Mouse (Mus musculus) T-helper 17 cell (primary cell): ENCODE results near the gene Dock9.

Source experiments
- in situ Hi-C, 2 experiments: fragments of 300-600 bp; cut with MboI, MseI; formaldehyde crosslinking; loops; 1 replicate in 1 of 2; 2 replicates in 1 of 2; pipeline ENCODE4 v1.15.1; 2025; ENCODE audit warnings: high pct_unique_total_duplicates in 2 of 2

Gene Dock9

DNA sequence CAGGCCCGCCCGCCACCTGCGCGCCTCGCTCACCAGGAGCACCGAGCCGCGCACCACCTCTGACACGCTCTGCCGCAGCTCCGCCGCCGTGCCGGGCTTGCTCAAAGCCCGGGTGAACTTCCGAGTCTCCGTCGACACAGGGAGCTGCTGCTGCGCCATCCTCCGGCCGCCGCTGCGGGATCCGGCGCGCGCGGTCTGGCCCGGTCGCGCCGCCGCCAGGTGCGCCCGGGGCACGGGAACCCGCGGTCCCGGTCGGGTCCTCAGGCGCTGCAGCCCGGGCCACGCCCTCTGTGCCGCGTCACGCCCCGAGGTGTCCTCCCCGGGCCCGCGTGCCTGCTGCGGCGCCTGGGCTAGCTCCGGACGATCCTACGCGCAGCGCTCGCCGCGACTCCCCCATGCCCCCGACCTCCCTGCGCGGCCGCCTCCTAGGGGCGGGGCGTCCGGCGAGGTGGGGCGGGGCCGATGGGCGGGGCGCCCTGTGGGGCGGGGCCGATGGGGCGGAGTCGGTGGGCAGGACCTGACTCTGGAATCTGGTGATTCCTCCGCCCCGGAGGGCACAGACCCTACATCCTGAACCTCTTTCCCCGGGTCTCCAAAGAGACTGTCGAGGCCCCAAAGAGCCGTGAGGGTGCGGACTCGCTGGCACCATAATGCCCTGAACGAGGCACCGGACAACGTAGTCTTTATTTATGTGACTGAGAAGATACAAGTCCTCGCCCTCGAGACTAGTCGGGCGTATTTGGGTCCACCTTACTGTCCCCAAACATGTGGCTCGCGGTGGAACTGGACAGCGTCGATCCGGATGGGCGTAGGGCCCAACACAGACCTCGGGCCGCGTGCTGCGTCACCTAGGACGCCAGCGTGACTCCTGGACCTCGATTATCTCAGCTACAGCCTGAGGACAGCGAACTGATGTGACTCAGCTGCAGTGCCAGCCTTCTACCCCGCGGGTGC is at the start of gene Dock9:
Dock9 (minus strand) TSS at position 381 of the 954 bp plus-strand sequence.
- in situ Hi-C loops = no loop called here

GRCm38 (mm10) chr14:121844486-121844885 is 46.8 kb upstream of the Dock9 start:
- in situ Hi-C loops = no loop called here

GRCm38 (mm10) chr14:121840217-121840616 is 42.6 kb upstream of the Dock9 start:
- in situ Hi-C loops = no loop called here

GRCm38 (mm10) chr14:121838161-121838560 is 40.5 kb upstream of the Dock9 start:
- in situ Hi-C loops = no loop called here

GRCm38 (mm10) chr14:121833001-121833520 is 35.4 kb upstream of the Dock9 start:
- in situ Hi-C loops = no loop called here

- in situ Hi-C loops = loop anchor here in 1 of 2 experiments (5.0 kb wide), 1 partner anchor 42 kb away; no protein-coding TSS in a partner anchor
These were observed 32.3 kb upstream of the Dock9 start for GRCm38 (mm10) chr14:121829816-121830442.

GRCm38 (mm10) chr14:121827091-121827490 is 29.5 kb upstream of the Dock9 start:
- in situ Hi-C loops = loop anchor here in 1 of 2 experiments (5.0 kb wide), 1 partner anchor 45 kb away; no protein-coding TSS in a partner anchor

DNA sequence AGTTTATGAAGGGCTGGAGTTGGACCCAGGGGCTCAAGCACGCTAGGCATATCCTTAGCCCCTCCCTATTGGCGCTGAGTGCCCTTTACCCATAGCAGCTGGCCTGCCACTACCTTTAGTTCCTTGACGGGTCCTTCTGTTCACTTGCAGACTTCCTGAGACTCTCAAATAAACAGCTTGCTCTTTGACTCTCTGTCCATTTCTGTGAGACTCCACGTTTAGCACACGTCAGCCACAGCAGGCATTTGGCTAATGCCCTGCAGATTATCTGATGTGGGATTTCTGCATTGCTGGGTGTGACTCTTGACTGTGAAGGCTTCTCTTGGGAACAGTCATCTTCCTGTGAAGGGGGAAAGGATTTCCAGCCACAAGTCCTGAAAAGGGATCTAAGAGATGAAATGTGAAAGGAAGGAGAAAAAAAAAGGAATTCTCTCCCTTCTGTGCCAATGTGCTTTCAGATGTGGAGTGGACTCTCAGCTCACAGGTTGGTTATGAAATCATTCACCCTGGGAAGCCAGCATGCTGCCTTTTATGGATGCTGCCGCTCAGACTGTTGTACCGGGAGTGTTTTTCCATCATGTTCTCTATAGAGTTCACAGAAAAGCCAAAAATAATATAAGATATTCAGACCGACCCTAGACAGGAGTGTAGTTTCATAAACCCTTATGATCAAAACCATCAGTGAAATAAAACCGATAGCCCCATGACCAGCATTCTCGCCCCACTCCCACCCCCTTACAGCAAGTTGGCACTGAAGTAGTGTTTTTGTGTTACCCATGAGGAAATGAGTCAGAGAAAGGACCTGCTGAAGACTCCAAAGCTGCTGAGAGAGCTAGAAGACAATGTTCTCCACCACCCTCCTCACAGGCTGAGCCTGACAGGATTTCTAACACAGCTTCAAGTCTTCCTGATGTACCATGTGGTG is 28.1 kb upstream of the Dock9 start:
- in situ Hi-C loops = loop anchor here in 1 of 2 experiments (5.0 kb wide), 1 partner anchor 47 kb away; no protein-coding TSS in a partner anchor

DNA sequence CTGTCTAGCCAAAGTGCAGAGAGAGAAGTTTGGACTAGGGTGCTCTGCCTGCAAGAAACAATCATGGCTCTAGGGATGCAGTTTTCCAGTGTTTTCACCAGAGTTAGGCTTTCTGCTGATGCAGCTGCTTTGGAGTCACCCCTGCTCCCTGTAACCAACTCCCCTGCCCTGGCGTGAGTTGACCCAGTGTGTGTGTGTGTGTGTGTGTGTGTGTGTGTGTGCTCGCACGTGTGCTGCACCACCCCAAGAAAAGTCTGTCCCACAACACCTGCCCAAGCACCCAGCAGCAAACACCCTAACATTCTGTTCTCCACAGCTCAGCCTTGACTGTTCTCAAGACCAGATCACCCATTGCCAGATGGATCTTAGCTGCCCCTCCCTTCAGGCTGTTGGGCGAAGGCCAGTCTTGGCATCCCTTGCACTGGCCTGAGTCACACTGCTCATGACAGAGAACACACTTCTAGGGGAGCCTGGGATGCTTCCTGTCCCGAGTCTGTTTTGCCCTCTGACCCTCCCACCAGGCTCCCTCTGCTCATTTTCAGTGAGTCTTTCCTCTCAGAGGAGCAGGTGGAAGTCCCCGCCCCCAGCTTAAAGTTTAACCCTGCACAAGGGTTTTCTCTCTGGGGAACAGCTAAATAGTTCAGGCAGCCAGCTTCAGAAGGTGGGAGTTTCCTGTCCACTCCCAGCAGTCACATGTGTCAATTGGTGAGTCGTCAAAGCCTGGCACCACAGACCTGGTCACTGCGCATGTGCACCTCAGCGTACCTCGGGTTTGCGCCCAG is 26.9 kb upstream of the Dock9 start:
- in situ Hi-C loops = loop anchor here in 1 of 2 experiments (5.0 kb wide), 1 partner anchor 48 kb away; no protein-coding TSS in a partner anchor

GRCm38 (mm10) chr14:121822997-121823396 is 25.4 kb upstream of the Dock9 start:
- in situ Hi-C loops = no loop called here

DNA sequence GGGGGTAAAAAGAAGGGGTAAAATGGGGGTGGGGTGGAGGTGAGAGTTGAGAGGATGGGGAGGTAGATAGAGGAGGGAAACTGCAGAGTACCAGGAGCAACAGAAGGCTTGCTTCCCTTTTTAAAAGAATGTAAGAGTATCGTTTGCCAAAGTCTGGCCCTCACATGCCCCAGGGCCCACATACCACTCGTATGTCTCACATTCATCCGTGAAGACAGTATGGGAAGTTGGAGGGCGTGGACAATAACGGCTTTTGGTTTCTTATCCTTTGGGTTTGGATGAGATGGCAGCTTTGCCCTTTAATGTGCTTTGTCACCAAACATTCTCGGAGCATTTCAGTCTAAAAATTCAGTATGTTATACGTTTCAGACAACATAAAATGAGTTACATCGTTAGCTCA is 24.9 kb upstream of the Dock9 start:
- in situ Hi-C loops = no loop called here

GRCm38 (mm10) chr14:121806791-121807190 is 9.2 kb upstream of the Dock9 start:
- in situ Hi-C loops = loop anchor here in 1 of 2 experiments (5.0 kb wide), 1 partner anchor 61 kb away; no protein-coding TSS in a partner anchor

DNA sequence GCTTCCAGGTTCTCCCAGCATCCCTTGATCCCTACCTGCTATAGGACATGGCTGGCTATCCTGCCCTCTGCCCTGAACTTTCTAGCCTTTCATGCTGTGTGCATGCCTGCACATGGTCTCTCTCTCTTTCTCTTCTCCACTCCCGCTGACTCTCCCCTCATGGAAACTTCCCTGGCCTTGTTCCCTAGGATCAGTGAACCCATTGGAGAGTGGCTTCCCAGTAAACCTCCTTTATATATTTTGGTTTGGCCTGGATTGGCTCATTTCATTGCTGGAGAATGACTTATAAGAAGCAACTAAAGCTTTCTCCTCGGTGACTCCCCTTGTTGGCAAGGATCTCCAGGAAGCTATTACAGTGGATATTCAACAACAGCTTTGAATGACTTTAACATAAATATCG is 8.7 kb upstream of the Dock9 start:
- in situ Hi-C loops = loop anchor here in 1 of 2 experiments (5.0 kb wide), 1 partner anchor 61 kb away; no protein-coding TSS in a partner anchor

DNA sequence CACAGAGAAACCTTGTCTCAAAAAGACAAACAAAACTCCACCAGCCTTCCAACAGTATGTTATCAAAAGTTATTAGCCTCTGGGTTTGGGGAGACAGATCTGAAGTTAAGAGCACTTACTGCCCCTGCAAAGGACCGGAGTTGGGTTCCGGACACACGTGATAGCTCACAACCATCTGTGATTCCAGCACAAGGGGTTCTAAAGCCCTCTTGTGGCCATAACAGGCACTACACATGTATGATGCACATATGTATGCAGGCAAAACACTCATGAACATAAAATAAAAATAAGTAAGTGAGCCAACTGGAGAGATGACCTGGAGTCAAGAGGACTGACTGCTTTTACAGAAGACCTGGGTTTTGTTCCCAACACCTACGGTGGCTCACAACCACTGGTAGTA is 6.8 kb upstream of the Dock9 start:
- in situ Hi-C loops = no loop called here

DNA sequence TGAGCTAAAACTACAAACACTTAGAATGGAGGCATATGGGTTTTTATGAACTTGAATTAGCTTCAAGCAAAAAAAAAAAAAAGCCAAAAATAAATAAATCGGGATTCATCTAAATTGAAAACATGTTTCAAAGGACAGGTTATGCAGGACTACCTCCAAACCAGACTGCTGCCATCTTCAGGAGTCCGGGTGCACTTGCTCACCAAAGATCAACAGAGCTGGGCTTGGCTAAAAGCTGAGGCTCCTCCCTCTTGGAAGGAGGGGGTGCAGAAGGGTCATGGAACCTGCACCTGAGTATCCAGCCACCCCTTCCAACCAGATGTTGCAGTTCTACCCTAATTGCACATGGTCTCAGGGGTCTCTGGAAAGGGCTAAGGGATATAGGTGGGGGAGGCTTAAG is 3.3 kb upstream of the Dock9 start:
- in situ Hi-C loops = no loop called here

DNA sequence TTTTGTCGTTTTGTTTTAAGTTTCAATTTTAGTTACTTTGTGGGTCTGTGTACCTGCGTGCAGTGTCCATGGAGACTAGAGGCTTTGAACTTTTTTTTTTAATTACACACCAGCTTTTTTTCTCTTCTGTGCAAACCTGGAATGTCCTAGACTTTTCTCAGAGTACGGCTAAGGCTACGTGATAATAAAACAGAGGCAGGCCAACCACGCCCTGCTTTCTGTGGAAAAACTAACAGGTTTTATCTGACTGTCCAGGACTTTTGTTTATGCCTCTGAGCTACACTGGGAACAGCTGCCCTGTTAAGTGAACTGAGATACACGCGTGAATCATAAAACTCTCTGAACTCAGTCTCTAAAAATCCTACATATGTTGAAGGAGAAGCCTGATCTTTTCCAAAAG is 1.5 kb upstream of the Dock9 start:
- in situ Hi-C loops = no loop called here

GRCm38 (mm10) chr14:121798411-121798799 is 768 bp upstream of the Dock9 start:
- in situ Hi-C loops = no loop called here

- in situ Hi-C loops = no loop called here
These were observed 823 bp downstream of the Dock9 start for GRCm38 (mm10) chr14:121796571-121797456.

GRCm38 (mm10) chr14:121795536-121795935 is 2.1 kb downstream of the Dock9 start:
- in situ Hi-C loops = no loop called here
